In genomic region chr1:159393070-159393699, GRCm38 (mm10) we compare ENCODE assay signal across 9 mouse cellular contexts.
DNase-seq lines count a peak whose midpoint lies in the region; ATAC-seq and TF ChIP-seq lines count a peak whose summit lies in the region.
"Had no signal": no experiment of that assay in that cellular context is flagged by ENCODE, and none has a peak within 500 bp of the region (broad histone marks: within the 10 kb centered on the region; RNA-seq: fewer than 3 reads in every experiment).

No protein-coding gene starts in this region.

- no peak for TF ChIP-seq EP300 in heart, adult 2 months (IDR thresholded peaks at IDR 0.05; ENCODE audit: insufficient read depth, low read depth, low read length)

- WGBS in heart, adult 2 months = 34% methylated on average over 6 of the region's 6 CpGs
- WGBS in heart, embryonic 10.5 days = 32% methylated on average over 6 of the region's 6 CpGs
- WGBS in lung, embryonic 15.5 days = 16% methylated on average over 6 of the region's 6 CpGs

- peak; percentile 32; the same call in 1 of the 2 replicates for ATAC-seq in lung, embryonic 15.5 days (ENCODE audit: borderline replicate concordance, extremely low read depth, low FRiP score, low TSS enrichment)
- no peak for ATAC-seq in activated CD4-positive, CD25-positive, alpha-beta regulatory T cell, adult 4 months

- H3K27ac ChIP-seq in heart, adult 2 months = peak overlapping the region; percentile 49
- no peak overlapping the region for H3K27ac ChIP-seq in heart, embryonic 10.5 days
- H3K27ac ChIP-seq in lung, embryonic 15.5 days = no peak overlapping the region

- H3K4me2 ChIP-seq in lung, embryonic 15.5 days = no peak overlapping the region

- H3K4me1 ChIP-seq in heart, adult 2 months (ENCODE audit: control insufficient read depth, insufficient read depth, low read length) = 0 out of 2 replicates have a peak, but pooled peaks cover 3% of the 10 kb centered on the region
- no peaks in the 10 kb centered on the region; the same call in 1 of the 2 replicates for H3K4me1 ChIP-seq in heart, embryonic 10.5 days
- H3K4me1 ChIP-seq in lung, embryonic 15.5 days = 0 out of 2 replicates have a peak, but pooled peaks cover 3% of the 10 kb centered on the region

- TF ChIP-seq CTCF in heart, adult 2 months (IDR thresholded peaks at IDR 0.05) = no peak

- H3K9ac ChIP-seq in heart, adult 2 months (ENCODE audit: low read depth, low read length) = no peak overlapping the region
- no peak overlapping the region for H3K9ac ChIP-seq in lung, embryonic 15.5 days

- TF ChIP-seq POLR2A in heart, adult 2 months (IDR thresholded peaks at IDR 0.05; ENCODE audit: insufficient read depth, low read depth, low read length) = no peak

- no peaks in the 10 kb centered on the region for H3K36me3 ChIP-seq in heart, adult 2 months (ENCODE audit: control insufficient read depth, insufficient read depth, low read length)
- no peaks in the 10 kb centered on the region for H3K36me3 ChIP-seq in heart, embryonic 10.5 days
- H3K36me3 ChIP-seq in lung, embryonic 15.5 days = no peaks in the 10 kb centered on the region

- H3K79me2 ChIP-seq in heart, adult 2 months (replicated peaks; ENCODE audit: control insufficient read depth, insufficient read depth, low read length) = no peaks in the 10 kb centered on the region

- peak; percentile 58 to 70 for DNase-seq in heart, adult 2 months
- DNase-seq in heart, embryonic 10.5 days (ENCODE audit: low spot score) = no peak
- DNase-seq in brain, adult 2 months (ENCODE audit: low read depth, low spot score) = peak; percentile 94
- peak; percentile 44 for DNase-seq in gastrocnemius, postnatal 14 days
- DNase-seq in kidney, postnatal 14 days = peak; percentile 53
- DNase-seq in cerebellum, postnatal 36 days = no peak

- no peak overlapping the region for H3K4me3 ChIP-seq in heart, adult 2 months
- H3K4me3 ChIP-seq in heart, embryonic 10.5 days = no peak overlapping the region
- no peak overlapping the region for H3K4me3 ChIP-seq in lung, embryonic 15.5 days
- H3K4me3 ChIP-seq: erythroblast, embryonic 14.5 days had no signal

- no peaks in the 10 kb centered on the region for H3K27me3 ChIP-seq in heart, adult 2 months (ENCODE audit: control insufficient read depth, insufficient read depth, low read length)
- no peaks in the 10 kb centered on the region; the same call in 1 of the 2 replicates for H3K27me3 ChIP-seq in heart, embryonic 10.5 days (ENCODE audit: insufficient read depth, poor library complexity, severe bottlenecking)
- no peaks in the 10 kb centered on the region for H3K27me3 ChIP-seq in lung, embryonic 15.5 days

- no peaks in the 10 kb centered on the region for H3K9me3 ChIP-seq in heart, embryonic 10.5 days
- H3K9me3 ChIP-seq in lung, embryonic 15.5 days = no peaks in the 10 kb centered on the region

- intact Hi-C loops in heart, adult 2 months (cut with DNase I) = loop anchor here (5.0 kb wide), 2 partner anchors 129 to 689 kb away; partner anchors contain the start of gene Tnr
- intact Hi-C loops in gastrocnemius, postnatal 14 days (cut with DNase I; ENCODE audit: low total_unique reads) = loop anchor here (5.0 to 10.0 kb wide), 2 partner anchors 389 to 692 kb away; no protein-coding TSS in a partner anchor

Comparison
In these comparisons a context has a peak if more than half of its experiments do, and no peak if none do; other contexts are left out.
1. DNase-seq: peak in heart, adult 2 months (2 of 2), brain, adult 2 months (single experiment), gastrocnemius, postnatal 14 days (single experiment) and kidney, postnatal 14 days (single experiment); none in heart, embryonic 10.5 days (single experiment) and cerebellum, postnatal 36 days (0 of 2).